Mouse (Mus musculus): Measurements from ENCODE around the gene Olfr370.

DNA sequence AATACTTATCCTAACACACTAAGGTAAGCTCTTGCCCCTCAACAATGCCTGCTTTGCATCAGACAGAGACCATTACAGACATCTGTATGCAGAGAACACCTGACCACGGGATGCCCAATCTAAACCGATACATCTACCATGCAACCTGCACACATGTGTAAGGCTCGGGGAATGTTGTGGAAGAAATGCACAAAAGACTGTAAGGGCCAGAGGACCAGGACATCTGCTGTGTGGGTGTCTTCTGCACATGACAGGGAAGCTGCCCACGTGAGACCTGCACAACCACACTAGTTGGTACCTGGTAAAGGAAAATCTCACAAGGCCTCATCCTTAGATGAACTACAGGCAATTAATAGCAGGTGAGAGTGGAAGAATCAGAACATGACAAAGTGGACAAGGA, 27.7 kb downstream of the Olfr370 start:
- TF ChIP-seq CTCF (IDR thresholded peaks at IDR 0.05; ENCODE audit: insufficient read depth, low read length) (no peak), POLR2A (IDR thresholded peaks at IDR 0.05; ENCODE audit: borderline replicate concordance, extremely low read depth, low read depth, low read length) (no peak)
